Mouse (Mus musculus): ENCODE results near the gene Mks1.

- TF ChIP-seq CTCF (IDR thresholded peaks at IDR 0.05; ENCODE audit: insufficient read depth, low read length) (no peak), POLR2A (IDR thresholded peaks at IDR 0.05; ENCODE audit: borderline replicate concordance, extremely low read depth, low read depth, low read length) (no peak)
These were observed 38.2 kb upstream of the Mks1 start for GRCm38 (mm10) chr11:87814831-87815230.
